Mouse (Mus musculus): Measurements from ENCODE around the gene Serpinb13.
"Not testable (repeated sequence)": the region's sequence is repeated elsewhere in the genome, so short reads cannot be mapped to it uniquely, and the experiment has no call there.

The Serpinb13 gene

GRCm38 (mm10) chr1:106980684-106981083, at the start of gene Serpinb13:
Gene Serpinb13 (plus strand): TSS chr1:106980984.
- no peak for DNase-seq (ENCODE audit: low read depth in 2 of 2, low spot score in 2 of 2)

- no peak for DNase-seq (ENCODE audit: low read depth in 2 of 2, low spot score in 2 of 2)
Observed at GRCm38 (mm10) chr1:106931954-106932353, 48.8 kb upstream of the Serpinb13 start.

- DNase-seq (ENCODE audit: low read depth in 2 of 2, low spot score in 2 of 2) = no peak
Observed at GRCm38 (mm10) chr1:106933658-106934057, 47.1 kb upstream of the Serpinb13 start.

GRCm38 (mm10) chr1:106934265-106934664, 46.5 kb upstream of the Serpinb13 start, which contains the start of gene Serpinb12:
Gene Serpinb12 (plus strand): TSS chr1:106934449.
- DNase-seq (ENCODE audit: low read depth in 2 of 2, low spot score in 2 of 2) = no peak

- no peak for DNase-seq (ENCODE audit: low read depth in 2 of 2, low spot score in 2 of 2)
Observed at GRCm38 (mm10) chr1:106947217-106947616, 33.6 kb upstream of the Serpinb13 start.

GRCm38 (mm10) chr1:106959981-106960380, 20.8 kb upstream of the Serpinb13 start:
- DNase-seq (ENCODE audit: low read depth in 2 of 2, low spot score in 2 of 2) = no peak

GRCm38 (mm10) chr1:106961023-106961422, 19.8 kb upstream of the Serpinb13 start:
- DNase-seq (ENCODE audit: low read depth in 2 of 2, low spot score in 2 of 2) = no peak

GRCm38 (mm10) chr1:106983092-106983491, 2.3 kb downstream of the Serpinb13 start:
- no peak for DNase-seq (ENCODE audit: low read depth in 2 of 2, low spot score in 2 of 2)

GRCm38 (mm10) chr1:106983865-106984264, 3.1 kb downstream of the Serpinb13 start:
- DNase-seq (ENCODE audit: low read depth in 2 of 2, low spot score in 2 of 2) = no peak

GRCm38 (mm10) chr1:107000424-107000823, 19.6 kb downstream of the Serpinb13 start:
- DNase-seq (ENCODE audit: low read depth in 2 of 2, low spot score in 2 of 2) = no peak

- no peak for DNase-seq (ENCODE audit: low read depth in 2 of 2, low spot score in 2 of 2)
Observed at GRCm38 (mm10) chr1:107001754-107002153, 21.0 kb downstream of the Serpinb13 start.

- DNase-seq (ENCODE audit: low read depth in 2 of 2, low spot score in 2 of 2) = no peak
Observed at GRCm38 (mm10) chr1:107006316-107006715, 25.5 kb downstream of the Serpinb13 start.

- DNase-seq (ENCODE audit: low read depth in 2 of 2, low spot score in 2 of 2) = no peak
Observed at GRCm38 (mm10) chr1:107014530-107014929, 33.7 kb downstream of the Serpinb13 start.

GRCm38 (mm10) chr1:107015210-107015609, 34.4 kb downstream of the Serpinb13 start:
- no peak for DNase-seq (ENCODE audit: low read depth in 2 of 2, low spot score in 2 of 2)

GRCm38 (mm10) chr1:107025886-107026285, 45.1 kb downstream of the Serpinb13 start:
- DNase-seq (ENCODE audit: low read depth in 2 of 2, low spot score in 2 of 2) = no peak

- not testable (repeated sequence) for DNase-seq (ENCODE audit: low read depth in 2 of 2, low spot score in 2 of 2)
Observed at GRCm38 (mm10) chr1:107034236-107034635, 53.5 kb downstream of the Serpinb13 start.

Data from CD8-positive naive resting alpha-beta T cell, adult 2 months (primary cell).